Mouse (Mus musculus) G1E (cell line): ENCODE data around the gene Zkscan7.

Source experiments
- CTCF ChIP-seq: IDR thresholded peaks from 2 replicates; pipeline ENCODE4 v1.5.1; 2012; ENCODE audit warnings: low read depth, low read length, inconsistent platforms, mixed read lengths
- GATA2 ChIP-seq: IDR thresholded peaks from 2 replicates; pipeline ENCODE4 v1.6.1; 2012; ENCODE audit warnings: low read depth, low read length, inconsistent platforms, borderline replicate concordance
- POLR2AphosphoS5 ChIP-seq: IDR thresholded peaks from 2 replicates; pipeline ENCODE4 v1.6.1; 2012; ENCODE audit warnings: low read depth, low read length, inconsistent platforms; ENCODE audit not compliant: insufficient replicate concordance
- TAL1 ChIP-seq: conservative IDR thresholded peaks from 2 replicates; pipeline ENCODE4 v1.6.1; 2012; ENCODE audit warnings: low read depth, low read length, inconsistent platforms, mixed read lengths

DNA sequence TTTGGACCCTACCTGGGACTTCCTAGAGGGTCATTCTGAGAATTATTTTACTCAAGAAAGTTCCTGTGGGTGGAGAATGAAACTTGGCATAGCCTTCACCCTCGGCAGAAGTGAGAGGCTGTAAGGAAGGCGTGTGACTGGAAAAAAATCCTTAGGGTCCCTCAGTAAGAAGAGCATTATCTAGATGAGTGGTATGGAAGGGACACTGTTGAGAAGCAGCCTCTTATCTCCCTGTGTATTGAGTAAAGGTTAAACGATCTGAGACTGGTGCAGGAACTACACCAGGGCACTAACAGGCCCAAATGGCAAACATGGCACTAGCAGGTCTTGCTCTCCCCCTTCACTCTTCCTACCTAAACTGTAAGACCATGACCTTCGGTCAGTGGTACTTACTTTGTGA is 19.3 kb upstream of the Zkscan7 start:
- TF ChIP-seq CTCF (no peak), POLR2AphosphoS5 (no peak), GATA2 (no peak), TAL1 (no peak)
